Mouse (Mus musculus) urinary bladder, postnatal 10 days (tissue): ENCODE data around the gene Apobr.

Experiments used
- DNase-seq: peaks from one replicate; pipeline ENCODE4 v3.0.0; 2022; ENCODE audit warnings: low spot score

The Apobr gene

DNA sequence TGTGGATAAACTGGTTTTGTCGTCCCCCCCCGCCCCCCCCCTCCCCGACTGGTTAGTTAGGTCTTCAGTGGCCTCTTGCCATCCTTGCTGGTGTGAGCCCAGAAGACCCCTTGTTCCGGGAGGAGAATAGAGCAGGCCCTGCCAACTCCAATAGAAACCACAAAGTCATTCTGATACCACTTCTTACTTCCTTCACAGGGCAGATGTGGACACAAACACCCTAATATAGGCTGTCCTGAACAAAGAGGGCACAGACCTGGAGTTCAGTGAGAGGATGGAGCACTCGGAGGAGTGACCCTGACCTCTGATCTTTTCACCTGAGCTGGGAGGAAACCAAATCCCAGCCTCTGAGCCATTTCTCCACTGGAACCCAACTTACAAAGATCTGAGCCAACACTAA lies 17.2 kb downstream of the Apobr start:
- no peak for DNase-seq

DNA sequence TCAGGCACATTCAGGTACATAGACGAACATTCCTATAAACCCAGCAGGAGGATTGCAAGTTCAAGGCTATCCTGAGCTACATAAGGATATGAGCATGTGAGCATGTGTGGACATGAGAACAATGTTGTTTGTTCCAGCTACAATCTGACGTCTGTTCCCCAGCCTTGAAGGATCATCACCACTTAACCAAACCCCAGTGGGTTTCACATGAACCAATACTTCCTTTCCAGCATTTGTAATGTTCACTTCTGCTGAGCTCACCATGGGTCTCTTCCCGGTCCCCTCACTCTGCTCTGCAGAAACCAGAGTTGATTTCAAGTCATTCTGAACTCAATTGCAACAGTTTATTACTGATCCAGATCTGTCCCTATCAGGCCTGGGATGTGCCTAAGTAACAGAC lies 17.9 kb downstream of the Apobr start:
- no peak for DNase-seq

DNA sequence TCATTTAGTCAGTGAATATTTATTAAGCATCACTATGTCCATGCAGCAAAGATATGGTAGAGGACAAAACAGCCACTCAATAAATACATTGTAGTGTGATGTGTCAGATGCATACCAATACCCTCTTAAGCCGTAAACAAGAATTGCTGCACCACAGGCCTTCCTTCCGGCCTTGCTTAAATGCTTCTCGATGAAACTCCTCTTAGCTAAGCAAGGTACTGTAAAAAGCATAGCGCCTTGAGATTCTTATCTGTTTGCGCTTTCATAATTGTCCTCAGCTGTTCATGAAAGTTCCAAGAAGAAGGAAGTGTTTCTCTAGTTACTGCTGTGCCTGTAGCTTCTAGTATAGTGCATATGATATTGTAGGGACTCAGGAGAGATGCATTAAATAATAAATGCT lies 21.9 kb downstream of the Apobr start:
- DNase-seq: no peak

DNA sequence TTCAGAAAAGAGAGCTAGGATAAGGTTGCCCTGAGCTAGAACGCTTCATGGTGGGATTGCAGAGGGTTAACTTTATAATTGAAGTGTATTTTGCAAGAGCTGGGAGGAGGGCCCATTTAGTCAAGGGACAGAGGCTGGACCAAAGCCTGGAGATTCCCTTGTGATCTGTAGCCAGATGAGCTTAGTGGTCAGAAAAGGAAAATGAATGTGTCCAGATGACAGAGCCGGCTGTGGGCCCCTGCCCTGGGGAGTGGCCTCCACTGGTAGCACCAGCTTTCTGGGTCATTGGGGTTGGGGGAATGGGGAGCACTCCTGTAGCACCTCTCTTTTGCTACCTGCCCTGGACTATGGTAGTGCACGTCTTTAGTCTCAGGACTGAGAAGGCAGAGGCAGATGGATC lies 22.3 kb downstream of the Apobr start:
- no peak for DNase-seq

DNA sequence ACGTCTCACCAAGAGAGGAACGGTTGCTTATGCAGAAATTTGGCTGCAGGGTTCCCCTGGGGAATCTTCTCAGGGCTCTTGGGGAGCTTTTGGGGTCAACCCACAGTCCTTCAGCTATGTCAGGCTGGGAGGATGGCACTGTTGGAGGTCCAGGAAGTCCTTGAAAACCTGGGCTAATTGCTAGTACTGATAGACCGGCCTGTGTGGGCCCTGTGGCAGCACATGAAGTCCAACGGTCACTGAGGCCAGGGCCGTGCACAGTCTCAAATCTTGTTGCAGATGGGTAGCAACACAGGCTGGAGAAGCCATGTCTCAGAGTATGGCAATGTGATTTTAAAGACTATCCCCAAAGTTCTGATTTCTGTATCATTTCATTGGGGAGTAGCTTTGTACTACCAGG lies 23.1 kb downstream of the Apobr start:
- DNase-seq: no peak

DNA sequence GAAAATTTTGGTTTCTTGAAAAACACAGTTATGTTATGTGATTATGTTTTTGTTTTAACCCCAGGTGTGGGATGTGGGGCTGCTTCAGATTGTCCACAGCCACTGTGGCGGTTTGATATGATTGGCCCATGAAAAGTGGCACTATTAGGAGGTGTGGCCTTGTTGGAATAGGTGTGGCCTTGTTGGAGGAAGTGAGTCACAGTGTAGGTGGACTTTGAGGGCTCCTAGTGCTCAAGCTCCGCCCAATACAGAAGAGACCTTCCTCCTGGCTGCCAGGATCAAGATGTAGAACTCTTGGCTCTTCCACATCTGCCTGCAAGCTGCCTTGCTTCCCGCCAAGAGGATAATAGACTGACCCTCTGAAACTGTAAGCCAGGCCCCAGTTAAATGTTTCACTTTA lies 28.0 kb downstream of the Apobr start:
- no peak for DNase-seq

DNA sequence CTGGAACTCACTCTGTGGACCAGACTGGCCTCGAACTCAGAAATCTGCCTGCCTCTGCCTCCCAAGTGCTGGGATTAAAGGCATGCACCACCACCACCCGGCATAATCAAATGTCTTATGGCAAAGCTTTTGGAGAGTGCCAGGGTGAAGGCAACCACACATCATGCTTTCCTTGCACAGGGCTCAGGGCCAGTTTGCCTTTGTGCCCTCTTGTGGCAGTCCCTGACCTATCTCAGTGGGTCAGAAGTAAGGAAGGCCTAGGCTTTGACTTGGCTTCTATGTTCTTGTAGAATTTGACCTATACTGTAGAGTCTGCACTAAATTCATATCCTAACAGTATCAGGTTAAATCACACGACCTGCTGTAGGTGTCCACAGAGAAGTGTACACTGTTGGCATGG lies 32.0 kb downstream of the Apobr start:
- DNase-seq: no peak

DNA sequence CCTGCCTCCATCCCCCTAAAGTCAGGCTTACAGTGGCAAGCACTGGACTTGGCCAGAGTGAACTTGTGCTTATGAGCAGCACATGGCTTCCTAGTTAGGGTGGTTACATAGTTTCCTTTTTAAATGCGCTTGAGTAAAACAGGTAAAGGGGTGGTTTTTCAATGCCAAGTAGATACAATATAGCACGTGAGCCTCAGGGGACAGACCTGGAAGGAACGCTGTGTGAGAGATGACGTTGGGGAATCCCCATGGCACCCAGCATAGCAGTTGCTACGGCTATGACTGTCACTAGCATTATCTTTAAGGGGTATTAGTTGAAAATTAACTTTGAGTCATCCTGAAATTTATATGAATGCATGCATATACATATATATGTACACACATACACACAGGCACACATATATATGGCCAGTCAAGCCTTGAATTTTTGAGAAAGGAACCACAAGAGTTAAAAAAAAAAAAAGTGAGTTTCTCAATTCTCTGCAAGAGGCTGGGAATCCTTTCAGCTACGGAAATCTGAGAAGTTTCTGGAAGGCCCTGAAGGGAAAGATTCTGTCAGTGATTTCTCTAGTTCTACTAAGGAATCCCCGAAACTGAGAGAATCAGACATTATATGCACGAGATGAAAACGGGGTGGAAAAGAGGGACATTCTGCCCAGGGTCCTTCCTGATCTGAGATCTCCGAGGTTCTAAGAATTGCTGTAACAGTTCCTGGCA lies 35.0 kb downstream of the Apobr start:
- DNase-seq: no peak

DNA sequence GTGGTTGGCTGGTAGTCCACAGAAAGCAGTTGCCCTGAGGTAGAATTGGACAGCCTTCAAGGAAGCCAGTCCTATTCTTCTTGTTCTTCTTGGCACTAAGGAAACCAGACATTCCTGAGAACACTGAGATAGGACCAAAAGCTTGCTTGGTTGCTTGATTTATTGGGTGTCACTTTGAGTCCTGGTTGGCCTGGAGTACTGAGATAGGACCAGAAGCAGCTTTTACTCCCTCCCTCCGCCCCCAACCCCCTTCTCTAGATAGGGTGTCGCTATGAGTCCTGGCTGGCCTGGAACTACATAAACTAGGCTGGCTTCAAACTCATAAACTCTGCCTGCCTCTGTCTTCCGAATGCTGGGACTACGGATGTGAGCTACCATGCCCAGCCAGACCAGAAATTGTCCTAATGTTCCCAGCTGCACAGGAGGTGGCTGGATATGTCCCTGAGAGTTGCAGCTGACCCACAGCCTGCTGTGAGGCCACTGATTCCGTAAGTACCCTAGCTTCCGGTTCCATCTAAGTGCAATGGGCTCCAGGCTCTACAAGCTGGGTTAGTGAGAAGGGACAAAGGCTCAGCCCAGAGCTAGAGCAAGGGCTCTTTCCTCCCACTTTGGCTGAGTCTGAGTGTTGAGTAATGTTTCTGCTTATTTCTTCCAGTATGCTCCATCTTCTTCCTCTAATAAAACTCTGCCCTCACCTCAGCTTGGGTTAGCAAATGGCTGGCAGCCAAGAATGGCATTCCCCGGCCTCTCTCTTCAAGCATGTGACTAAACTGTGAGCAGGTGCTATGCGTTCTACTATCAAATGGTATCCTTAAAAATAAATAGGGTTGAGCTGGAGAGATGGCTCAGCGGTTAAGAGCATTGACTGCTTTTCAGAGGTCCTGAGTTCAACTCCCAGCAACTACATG lies 37.0 kb downstream of the Apobr start:
- DNase-seq: no peak

DNA sequence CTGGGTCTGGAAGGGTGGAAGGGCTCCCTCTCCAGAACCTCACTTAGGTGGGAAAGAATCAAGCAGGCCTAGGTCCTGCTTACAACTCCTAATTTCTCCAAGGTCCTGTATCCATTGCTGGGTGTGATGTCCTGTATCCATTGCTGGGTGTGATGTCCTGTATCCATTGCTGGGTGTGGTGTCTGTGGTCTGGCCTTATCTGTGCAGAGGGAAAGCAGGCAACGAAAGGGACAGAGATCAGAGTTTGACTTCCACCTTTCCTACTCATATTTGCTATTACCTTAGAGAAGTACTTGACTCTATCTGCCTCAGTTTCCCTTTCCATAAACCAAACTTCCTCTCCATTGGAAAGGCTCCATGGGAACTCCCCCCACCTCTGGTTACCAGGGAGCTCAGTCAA lies 38.6 kb downstream of the Apobr start:
- no peak for DNase-seq

DNA sequence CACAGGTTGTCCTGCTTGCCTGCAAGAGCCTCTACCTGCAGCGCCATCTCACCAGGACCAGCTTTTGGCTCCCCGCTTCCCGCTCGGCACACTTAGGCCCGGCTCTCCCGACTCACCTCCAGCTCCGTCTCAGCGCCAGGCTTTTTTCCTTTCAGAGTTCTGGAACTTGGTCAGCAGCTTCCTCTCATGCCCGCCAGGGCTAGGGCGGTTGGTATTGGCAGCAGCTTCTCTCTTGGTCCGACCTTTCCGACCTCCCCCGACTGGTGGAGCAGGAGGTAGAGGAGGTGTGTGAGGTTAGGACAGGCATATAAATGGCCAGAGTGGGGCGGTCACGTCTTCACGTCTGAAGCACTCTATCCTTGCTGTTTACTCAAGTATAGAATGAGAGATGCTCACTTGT lies 40.0 kb downstream of the Apobr start:
- no peak for DNase-seq

DNA sequence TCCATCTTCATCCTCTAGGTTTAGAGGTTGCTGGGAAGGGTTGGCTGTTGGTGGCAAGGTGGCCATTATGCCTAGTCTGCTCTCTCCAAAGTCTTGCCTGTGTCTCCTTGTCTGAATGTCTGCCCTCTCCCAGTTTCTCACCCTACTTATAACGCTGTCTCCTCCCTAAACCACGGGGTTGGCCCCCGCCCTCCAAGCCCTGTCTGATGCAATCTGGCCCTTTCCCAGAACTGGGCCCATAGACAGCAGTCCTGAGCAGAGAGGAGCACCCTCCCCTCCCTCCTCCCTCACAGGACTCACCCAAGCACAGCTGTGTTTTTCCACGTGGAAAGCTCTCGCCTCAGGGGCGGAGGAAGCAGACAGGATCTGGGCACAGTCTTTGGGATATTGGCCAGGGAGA lies 40.6 kb downstream of the Apobr start:
- DNase-seq: peak; percentile 22

DNA sequence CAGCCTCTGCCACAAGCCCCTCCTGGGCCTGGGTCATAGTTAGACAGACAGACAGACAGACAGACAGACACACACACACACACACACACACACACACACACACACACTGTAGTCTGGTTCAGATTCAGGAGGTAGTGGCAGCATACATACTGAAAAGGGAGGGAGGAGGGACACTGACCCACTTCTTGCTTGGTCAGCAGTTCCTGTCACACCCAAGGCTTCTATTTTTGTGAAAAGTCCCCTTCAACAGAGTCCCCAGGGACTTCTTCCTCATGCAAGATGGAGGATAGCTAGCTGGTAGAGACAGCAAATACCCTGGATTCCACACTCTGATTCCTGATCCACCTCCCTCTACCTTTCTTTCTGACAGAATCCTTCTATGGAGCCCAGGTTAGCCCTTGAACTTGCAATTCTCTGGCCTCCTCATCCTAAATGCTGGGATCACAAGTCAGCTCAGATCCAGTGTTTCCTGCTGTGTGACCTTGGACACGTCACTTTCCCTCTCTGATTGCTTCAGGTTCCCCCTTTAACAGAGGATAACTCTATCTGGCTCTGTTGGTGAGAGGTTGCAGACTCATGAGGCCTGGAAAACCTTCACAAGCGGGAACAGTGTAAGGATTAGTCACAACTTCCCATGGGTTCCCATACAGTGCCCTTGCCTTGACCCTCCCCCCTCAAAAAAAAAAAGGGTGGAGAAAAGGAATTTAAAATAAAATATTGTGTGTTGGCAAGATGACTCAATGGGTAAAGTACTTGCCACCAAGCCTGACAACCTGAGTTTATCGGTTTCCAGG lies 41.3 kb downstream of the Apobr start:
- no peak for DNase-seq

DNA sequence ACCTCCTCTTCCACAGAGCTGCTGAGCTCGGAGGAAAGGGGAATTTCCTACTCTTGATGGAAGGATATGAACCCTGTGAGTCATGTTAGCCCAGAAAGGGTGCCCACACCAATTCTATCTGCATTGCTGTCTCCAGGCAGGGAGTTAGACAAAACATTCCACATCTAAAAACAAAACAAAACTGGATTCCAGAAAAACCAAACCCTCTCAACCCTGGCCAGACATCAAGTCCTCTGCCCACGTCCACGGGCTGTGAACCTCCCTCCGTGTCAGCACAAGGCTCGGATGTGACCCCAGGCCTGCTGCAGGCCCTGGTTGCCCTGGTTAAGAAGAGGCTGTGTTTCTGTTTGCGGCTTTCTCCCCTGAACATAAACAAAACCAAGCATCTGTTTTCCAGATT lies 43.4 kb downstream of the Apobr start:
- no peak for DNase-seq

DNA sequence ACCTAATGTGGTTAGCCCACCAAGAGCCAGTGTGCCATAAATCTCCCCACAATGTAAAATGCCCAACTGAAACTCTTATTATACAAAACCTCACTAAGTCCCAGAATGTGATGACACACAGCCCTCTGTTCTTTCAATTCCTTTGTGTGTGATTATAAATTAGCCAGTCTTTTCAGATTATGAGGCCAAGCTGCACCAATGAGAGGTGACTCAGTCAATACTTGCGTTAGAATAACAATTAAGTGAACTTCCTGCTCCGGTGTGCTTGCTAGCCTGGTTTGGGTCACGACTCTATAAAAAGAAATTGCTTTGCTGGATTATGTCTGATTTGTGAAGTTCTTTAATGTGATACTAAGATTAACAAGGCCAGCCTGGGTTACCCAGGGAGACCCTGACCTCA lies 45.2 kb downstream of the Apobr start:
- no peak for DNase-seq

DNA sequence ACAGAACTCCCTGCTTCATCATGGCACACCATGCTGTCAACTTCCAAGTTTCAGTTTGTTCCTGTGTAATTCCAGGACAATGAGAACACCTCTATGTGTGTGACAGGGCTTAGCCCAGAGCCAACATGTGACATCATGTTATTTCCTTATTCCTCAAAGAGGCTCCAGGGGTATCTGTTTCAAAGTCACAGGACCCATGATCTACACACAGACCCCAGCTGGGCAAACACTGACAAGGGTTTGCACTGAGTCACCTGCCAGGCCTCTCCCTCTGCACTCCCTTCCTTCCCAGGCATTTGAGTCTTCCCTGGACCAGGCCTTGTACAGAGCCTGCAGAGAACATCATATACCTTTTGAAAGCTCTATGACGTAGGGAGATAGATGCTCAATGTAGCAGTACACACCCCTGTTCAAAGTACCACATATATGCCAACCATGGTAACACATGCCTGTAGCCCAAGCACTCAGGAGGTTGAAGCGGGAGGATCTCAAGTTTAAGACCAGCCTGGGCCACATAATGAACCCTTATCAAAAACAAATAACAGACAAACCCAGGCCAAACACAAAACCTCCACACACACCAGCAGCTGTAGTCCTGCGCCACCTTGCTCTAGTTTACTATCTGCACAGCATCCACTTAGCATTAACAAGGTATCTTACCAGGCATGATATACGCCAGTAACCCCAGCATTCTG lies 46.2 kb downstream of the Apobr start, which contains the start of gene Nupr1:
Gene Nupr1, minus strand, starts transcription at position 38 of the 695 bp plus-strand sequence.
- no peak for DNase-seq

DNA sequence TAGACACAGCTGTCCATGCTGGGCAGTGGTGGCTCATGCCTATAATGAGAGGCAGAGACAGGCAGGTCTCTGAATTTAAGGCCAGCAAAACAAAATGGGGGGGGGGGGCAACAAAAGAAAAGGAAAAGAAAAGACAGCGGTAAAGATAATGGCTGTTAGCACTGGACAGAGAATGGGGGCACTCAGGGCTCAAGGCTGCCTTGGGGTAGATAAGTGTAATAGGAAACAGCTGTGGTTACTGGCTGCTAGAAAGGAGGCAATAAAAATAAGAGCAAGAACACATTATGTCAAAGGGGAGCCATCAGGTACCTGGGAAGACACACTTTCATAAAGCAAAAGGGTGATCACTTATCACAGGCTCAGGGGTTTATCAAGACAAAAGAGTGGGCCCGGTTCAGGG lies 47.7 kb downstream of the Apobr start:
- no peak for DNase-seq

DNA sequence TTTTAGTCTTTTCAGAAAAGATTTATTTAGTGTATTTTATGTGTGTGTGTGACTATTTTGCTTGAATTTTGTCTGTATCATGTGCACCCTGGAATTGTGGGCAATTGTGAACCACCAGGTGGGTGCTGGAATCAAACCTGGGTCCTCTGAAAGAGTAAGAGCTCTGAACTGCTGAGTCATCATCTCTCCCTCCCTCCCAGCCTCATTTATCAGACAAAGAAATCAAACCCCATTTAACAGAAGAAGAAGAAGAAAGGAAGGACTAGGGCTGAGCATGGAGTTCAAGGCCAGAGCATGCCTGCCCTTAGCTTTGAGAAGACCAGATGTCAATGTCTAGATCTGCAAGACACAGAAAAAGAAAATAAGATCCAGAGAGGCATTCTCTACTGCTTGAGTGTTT lies 50.6 kb downstream of the Apobr start:
- no peak for DNase-seq

DNA sequence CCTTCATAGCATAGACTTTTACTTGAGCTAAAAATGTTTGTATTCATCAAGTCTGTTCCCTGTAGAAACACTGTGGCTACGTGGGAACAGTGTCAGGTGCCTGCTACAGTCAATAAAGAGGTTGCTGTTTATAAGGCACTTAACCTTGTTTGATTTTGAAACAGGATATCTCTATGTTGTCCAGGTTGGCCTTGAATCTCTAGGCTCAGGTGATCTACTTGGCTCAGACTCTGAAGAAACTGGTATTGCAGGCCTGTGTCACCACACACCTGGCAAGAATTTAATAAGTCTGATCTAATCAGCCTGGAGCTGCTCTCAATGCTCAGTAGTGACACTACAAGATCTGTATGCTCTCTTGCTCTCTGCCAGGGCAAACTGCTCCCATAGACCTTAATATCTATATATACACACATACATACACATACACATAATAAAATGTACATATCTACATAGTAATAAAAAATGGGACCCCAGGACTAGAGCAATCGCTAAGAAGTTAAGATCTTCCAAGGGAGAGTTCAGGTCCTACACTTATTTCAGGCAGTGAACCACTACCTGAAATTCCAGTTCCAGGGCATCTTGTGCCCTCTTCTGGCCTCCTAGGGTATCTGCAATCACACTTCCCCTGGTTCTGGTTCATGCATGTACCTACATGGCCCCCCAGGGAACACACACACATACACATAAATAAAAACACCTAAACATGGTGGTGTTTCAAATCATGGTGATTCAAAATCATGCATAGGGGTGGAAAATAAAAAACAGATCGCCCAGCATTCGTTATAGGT lies 52.2 kb downstream of the Apobr start:
- DNase-seq: no peak
